Mouse (Mus musculus) liver, embryonic 13.5 days (tissue): ENCODE results near the gene Arhgap33. TPM values are rescaled to one million over a fixed set of nuclear protein-coding genes. Genes with fewer than 3 reads are reported as not detected.

Experiments
- ATAC-seq: fragments of 200-750 bp; cut with Nextera tagmentation; 2 replicates; pipeline ENCODE4 v1.8.0; 2017; ENCODE audit warnings: low read depth, mild to moderate bottlenecking, moderate number of reproducible peaks, moderate library complexity
- DNase-seq: peaks from one replicate; pipeline ENCODE4 v3.0.0; 2022
- H3K27ac ChIP-seq: fragments of 300-500 bp; sonication (generic); 2 replicates; pipeline ENCODE4 v1.5.1; 2015; ENCODE audit warnings: moderate library complexity, mild to moderate bottlenecking, inconsistent platforms
- H3K27me3 ChIP-seq: fragments of 300-500 bp; sonication (generic); 2 replicates; pipeline ENCODE4 v1.6.1; 2015; ENCODE audit warnings: mild to moderate bottlenecking, inconsistent platforms
- H3K36me3 ChIP-seq: fragments of 300-500 bp; sonication (generic); 2 replicates; pipeline ENCODE4 v1.6.1; 2015; ENCODE audit warnings: mild to moderate bottlenecking, inconsistent platforms
- H3K4me1 ChIP-seq: fragments of 300-500 bp; sonication (generic); replicated peaks from 2 replicates; pipeline ENCODE4 v1.6.1; 2015; ENCODE audit warnings: inconsistent platforms
- H3K4me2 ChIP-seq: fragments of 300-500 bp; sonication (generic); 2 replicates; pipeline ENCODE4 v1.6.1; 2015; ENCODE audit warnings: inconsistent platforms, mild to moderate bottlenecking, moderate library complexity
- H3K4me3 ChIP-seq: fragments of 300-500 bp; sonication (generic); replicated peaks from 2 replicates; pipeline ENCODE4 v1.5.1; 2015; ENCODE audit warnings: mild to moderate bottlenecking, inconsistent platforms
- H3K9ac ChIP-seq: fragments of 300-500 bp; sonication (generic); 2 replicates; pipeline ENCODE4 v1.6.1; 2015; ENCODE audit warnings: mild to moderate bottlenecking, inconsistent platforms
- H3K9me3 ChIP-seq: fragments of 300-500 bp; sonication (generic); replicated peaks from 2 replicates; pipeline ENCODE4 v1.6.1; 2016; ENCODE audit warnings: inconsistent platforms
- WGBS: fragments of 180-500 bp; shearing (Covaris S2); methylation state at CpG from one replicate; pipeline ENCODE4 v1.1.7; 2015; ENCODE audit not compliant: insufficient replicate concordance; 5-methylcytosine and 5-hydroxymethylcytosine counted together
- polyA plus RNA-seq: library from polyadenylated mRNA; unstranded; fragments of >200 nt; fragmentation: Nextera tagmentation; extraction: Ambion mirVana; gene quantifications from 2 replicates; pipeline ENCODE4 v1.2.1, GENCODE M21; 2015

Arhgap33 gene
- polyA plus RNA-seq, 1 experiment from 2014 or later, result 2.0 TPM

DNA sequence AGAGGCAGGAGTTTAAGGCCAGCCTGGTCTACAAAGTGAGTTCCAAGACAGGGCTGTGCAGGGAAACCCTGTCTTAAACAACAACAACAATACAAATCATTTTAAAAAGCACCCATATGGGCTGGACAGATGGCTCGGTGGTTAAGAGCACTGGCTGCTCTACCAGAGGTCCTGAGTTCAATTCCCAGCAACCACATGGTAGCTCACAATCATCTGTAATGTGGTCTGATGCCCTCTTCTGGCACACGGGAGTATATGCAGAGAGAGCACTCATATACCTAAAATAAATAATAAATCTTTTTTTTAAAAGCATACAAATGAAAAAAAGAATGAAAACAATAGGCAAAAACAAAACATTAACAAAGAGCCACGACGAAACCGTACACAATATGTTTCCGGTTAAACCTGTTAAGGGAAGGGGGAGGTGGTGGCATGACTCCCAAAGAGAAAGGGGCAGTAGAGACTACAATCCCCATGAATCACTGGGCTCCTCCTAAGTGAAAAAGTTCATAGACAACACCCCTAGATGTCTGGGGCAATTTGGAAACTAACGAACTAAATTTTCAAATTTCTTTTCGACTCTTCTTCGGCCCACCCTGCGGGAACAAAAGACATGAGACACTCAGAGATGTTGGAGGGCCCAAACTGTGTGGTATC, 16.7 kb upstream of the Arhgap33 start:
- WGBS, result under 1% methylated on average over 10 of the region's 10 CpGs
- H3K27me3 ChIP-seq, result no peaks in the 10 kb centered on the region
- ATAC-seq (peak; percentile 42), DNase-seq (no peak)
- H3K9me3 ChIP-seq, result no peaks in the 10 kb centered on the region
- H3K9ac ChIP-seq, result peak overlapping the region; percentile 78
- peaks cover 36% of the 10 kb centered on the region for H3K36me3 ChIP-seq
- H3K4me1 ChIP-seq, result peaks cover 31% of the 10 kb centered on the region
- peak overlapping the region; percentile 71 for H3K4me3 ChIP-seq
- H3K27ac ChIP-seq, result peak overlapping the region; percentile 92
- peak overlapping the region; percentile 92 for H3K4me2 ChIP-seq

GRCm38 (mm10) chr7:30550603-30551002, 15.7 kb upstream of the Arhgap33 start:
- WGBS, result 88% methylated on average over 1 of the region's 1 CpGs

DNA sequence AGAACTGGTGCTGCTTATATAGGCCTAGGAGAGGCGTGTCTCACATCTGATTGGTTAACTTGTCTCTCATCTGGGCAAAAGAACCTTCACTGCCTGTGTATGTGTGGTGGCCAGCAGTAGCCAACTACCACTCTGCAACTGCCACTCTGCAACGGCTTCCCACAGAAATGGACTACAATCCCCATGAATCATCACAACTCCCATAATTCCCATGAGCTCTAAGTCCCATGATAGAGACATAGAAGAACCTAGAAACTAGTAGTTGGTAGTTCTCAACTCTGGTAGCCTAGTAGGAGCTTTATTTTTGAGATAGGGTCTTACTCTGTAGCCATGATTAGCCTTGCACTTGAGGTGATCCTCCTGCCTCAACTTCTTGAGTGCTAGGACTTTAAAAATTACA, 15.0 kb upstream of the Arhgap33 start:
- H3K9me3 ChIP-seq, result no peaks in the 10 kb centered on the region
- DNase-seq (no peak), ATAC-seq (no peak)
- 66% methylated on average over 2 of the region's 2 CpGs for WGBS
- peaks cover 31% of the 10 kb centered on the region for H3K4me1 ChIP-seq
- peaks cover 30% of the 10 kb centered on the region for H3K36me3 ChIP-seq
- H3K4me2 ChIP-seq, result no peak overlapping the region
- H3K9ac ChIP-seq, result no peak overlapping the region
- no peaks in the 10 kb centered on the region for H3K27me3 ChIP-seq
- H3K27ac ChIP-seq, result no peak overlapping the region
- H3K4me3 ChIP-seq, result no peak overlapping the region

More at GRCm38 (mm10) chr7:30550603-30551002, 15.7 kb upstream of the Arhgap33 start:
- no peak overlapping the region for H3K4me2 ChIP-seq
- no peaks in the 10 kb centered on the region for H3K9me3 ChIP-seq
- no peak overlapping the region for H3K4me3 ChIP-seq
- no peak overlapping the region for H3K9ac ChIP-seq
- H3K27ac ChIP-seq, result no peak overlapping the region
- peaks cover 35% of the 10 kb centered on the region for H3K36me3 ChIP-seq
- DNase-seq, result no peak
- peaks cover 31% of the 10 kb centered on the region for H3K4me1 ChIP-seq
- no peaks in the 10 kb centered on the region for H3K27me3 ChIP-seq
- no peak for ATAC-seq

DNA sequence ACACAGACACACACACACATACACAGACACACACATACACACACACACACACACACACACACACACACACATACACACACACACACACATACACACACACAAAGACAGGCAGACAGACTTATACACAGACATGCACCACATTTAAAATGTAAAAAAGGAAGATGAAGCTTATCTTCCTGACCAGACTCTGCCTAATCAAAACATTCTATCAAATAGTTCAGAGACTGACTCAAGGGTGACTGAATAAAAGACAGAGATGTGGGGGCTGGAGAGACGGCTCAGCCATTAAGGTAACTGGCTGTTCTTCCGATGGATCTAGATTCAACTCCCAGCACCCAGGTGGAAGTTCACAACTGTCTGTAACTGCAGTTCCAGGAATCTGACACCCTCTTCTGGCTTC, 9.5 kb upstream of the Arhgap33 start:
- Histone ChIP-seq H3K27ac (no peak overlapping the region), H3K36me3 (peaks cover 45% of the 10 kb centered on the region), H3K4me2 (no peak overlapping the region), H3K9ac (no peak overlapping the region), H3K9me3 (no peaks in the 10 kb centered on the region), H3K4me1 (peaks cover 9% of the 10 kb centered on the region), H3K4me3 (no peak overlapping the region), H3K27me3 (no peaks in the 10 kb centered on the region)
- 46% methylated on average over 2 of the region's 2 CpGs for WGBS
- ATAC-seq (peak; percentile 39; the same call in 1 of the 2 replicates), DNase-seq (no peak)

- no peak overlapping the region for H3K9ac ChIP-seq
- no peak overlapping the region for H3K4me2 ChIP-seq
- no peaks in the 10 kb centered on the region for H3K27me3 ChIP-seq
- 79% methylated on average over 7 of the region's 7 CpGs for WGBS
- ATAC-seq (no peak), DNase-seq (no peak)
- H3K36me3 ChIP-seq, result peaks cover 28% of the 10 kb centered on the region
- no peak overlapping the region for H3K4me3 ChIP-seq
- no peaks in the 10 kb centered on the region for H3K9me3 ChIP-seq
- H3K27ac ChIP-seq, result no peak overlapping the region
- H3K4me1 ChIP-seq, result peaks cover 16% of the 10 kb centered on the region
Measured at GRCm38 (mm10) chr7:30540572-30540971, 5.7 kb upstream of the Arhgap33 start.

DNA sequence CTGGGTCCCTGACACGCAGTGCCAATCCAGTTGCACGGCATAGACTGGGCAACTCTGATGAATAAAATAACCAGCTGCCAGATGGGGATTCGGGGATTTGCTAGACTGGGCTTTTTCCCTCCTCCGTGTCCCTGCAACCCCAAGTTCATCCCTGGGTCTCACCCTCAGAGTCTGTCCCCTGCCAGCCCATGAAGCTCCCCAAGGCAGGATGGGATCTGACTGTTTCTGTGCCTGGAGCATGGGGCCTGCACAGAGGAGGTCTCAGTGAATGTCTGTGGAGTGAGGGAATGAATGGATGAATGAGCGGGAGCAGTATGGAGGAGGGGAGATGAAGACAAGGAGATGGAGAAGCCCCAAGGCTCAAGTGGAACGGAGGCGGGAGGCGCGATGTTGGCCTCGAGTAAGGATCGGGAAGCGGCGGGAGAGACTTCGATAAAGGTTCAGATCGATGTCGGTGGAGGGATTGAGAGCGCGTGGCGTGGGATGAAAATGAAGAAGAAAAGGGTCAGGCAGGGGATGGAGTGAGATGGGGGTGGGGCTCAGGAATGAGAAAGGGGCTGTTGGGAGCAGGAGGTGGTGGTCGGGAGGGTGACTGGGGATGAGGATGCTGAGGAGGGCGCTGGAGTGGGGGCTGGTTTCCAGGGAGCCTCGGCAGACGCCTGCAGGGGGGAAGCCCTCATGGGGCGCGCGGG, 773 bp downstream of the Arhgap33 start:
- H3K4me3 ChIP-seq, result peak overlapping the region; percentile 80
- H3K4me2 ChIP-seq, result peak overlapping the region; percentile 95
- ATAC-seq, result no peak
- H3K9me3 ChIP-seq, result no peaks in the 10 kb centered on the region
- H3K27me3 ChIP-seq, result no peaks in the 10 kb centered on the region
- DNase-seq, result no peak
- 17% methylated on average over 26 of the region's 26 CpGs for WGBS
- H3K36me3 ChIP-seq, result peaks cover 33% of the 10 kb centered on the region
- peak overlapping the region; percentile 71; the same call in 1 of the 2 replicates for H3K27ac ChIP-seq
- peaks cover 45% of the 10 kb centered on the region for H3K4me1 ChIP-seq
- H3K9ac ChIP-seq, result peak overlapping the region; percentile 81

GRCm38 (mm10) chr7:30532931-30533330, 1.9 kb downstream of the Arhgap33 start:
- Histone ChIP-seq H3K9me3 (no peaks in the 10 kb centered on the region), H3K4me3 (no peak overlapping the region), H3K4me2 (no peak overlapping the region), H3K4me1 (peaks cover 45% of the 10 kb centered on the region), H3K27ac (no peak overlapping the region), H3K36me3 (peaks cover 45% of the 10 kb centered on the region), H3K27me3 (no peaks in the 10 kb centered on the region), H3K9ac (no peak overlapping the region)
- WGBS, result 73% methylated on average over 8 of the region's 8 CpGs
- ATAC-seq (no peak), DNase-seq (no peak)

DNA sequence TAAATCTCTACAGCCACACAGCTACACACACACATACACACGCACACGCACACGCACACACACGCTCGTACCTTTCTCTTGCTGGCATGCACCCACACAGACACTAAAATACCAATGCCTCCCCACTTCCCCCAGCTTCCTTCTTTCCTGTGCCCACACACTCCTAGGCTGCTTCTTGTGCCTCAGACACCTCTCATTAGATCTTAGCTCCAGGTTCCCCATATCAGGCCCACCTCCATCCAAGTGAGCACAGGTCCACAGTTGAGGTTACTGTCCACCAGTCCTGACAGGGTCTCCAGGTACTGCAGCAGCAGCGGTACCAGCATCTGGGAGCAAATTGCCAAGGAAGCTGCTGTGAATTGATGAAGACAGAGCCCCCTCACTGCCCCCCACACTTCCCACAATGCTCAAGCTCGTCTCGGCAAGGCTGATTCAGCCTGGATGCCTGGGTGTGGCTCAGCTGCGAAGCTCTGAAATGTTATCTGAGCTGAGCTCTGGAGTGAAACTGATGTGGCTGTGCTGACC, 3.5 kb downstream of the Arhgap33 start:
- no peaks in the 10 kb centered on the region for H3K27me3 ChIP-seq
- H3K4me2 ChIP-seq, result no peak overlapping the region
- H3K4me1 ChIP-seq, result peaks cover 50% of the 10 kb centered on the region
- WGBS, result 68% methylated on average over 9 of the region's 9 CpGs
- no peak overlapping the region for H3K27ac ChIP-seq
- no peak overlapping the region for H3K4me3 ChIP-seq
- peaks cover 60% of the 10 kb centered on the region for H3K36me3 ChIP-seq
- H3K9ac ChIP-seq, result no peak overlapping the region
- H3K9me3 ChIP-seq, result no peaks in the 10 kb centered on the region
- ATAC-seq (no peak), DNase-seq (no peak)

DNA sequence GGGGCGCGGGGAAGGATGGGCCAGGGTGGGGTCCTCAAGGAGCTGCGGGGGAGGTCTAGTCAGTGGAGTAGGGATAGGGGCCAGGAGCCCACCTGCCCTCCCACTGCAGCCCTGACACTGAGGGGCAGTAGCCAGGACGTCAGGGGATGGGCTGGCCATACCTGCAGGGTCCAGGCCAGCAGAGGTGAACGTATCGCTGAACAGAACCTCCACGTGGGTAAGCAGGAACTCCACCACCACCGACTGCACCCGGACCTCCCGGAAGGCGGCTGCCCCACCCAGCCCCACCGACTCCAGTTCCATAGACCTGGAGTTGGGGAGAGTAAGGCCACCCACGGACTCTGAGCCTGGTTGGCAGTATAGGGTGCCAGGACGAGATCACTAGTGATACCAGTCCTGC, 7.9 kb downstream of the Arhgap33 start:
- H3K36me3 ChIP-seq, result peaks cover 74% of the 10 kb centered on the region
- 82% methylated on average over 14 of the region's 14 CpGs for WGBS
- no peaks in the 10 kb centered on the region for H3K27me3 ChIP-seq
- no peak overlapping the region for H3K9ac ChIP-seq
- H3K4me2 ChIP-seq, result no peak overlapping the region
- ATAC-seq, result no peak
- peaks cover 15% of the 10 kb centered on the region for H3K4me1 ChIP-seq
- DNase-seq, result no peak
- H3K4me3 ChIP-seq, result no peak overlapping the region
- no peak overlapping the region for H3K27ac ChIP-seq
- no peaks in the 10 kb centered on the region for H3K9me3 ChIP-seq

DNA sequence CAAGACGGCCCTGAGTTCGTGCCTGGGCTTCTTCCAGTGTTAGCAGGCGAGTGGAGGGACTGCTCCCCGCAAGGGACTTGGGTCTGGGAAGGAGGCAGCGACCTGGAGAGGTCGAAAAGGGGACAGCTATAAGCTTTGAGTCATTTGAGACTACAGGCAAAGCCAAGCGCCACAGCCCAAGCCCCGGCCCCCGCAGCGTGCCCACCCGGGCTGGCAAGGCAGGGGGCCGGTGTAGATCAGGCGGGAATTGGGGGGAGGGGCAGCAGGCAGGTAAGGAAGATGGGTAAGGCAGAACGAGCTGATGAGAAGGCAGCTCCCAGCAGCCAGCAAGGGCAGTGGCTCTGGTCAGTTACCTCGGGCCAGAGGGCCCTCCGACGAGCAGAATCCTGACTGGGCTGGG, 8.5 kb downstream of the Arhgap33 start:
- H3K27me3 ChIP-seq, result no peaks in the 10 kb centered on the region
- H3K4me1 ChIP-seq, result peaks cover 9% of the 10 kb centered on the region; the same call in 1 of the 2 replicates
- peaks cover 68% of the 10 kb centered on the region for H3K36me3 ChIP-seq
- 59% methylated on average over 17 of the region's 17 CpGs for WGBS
- ATAC-seq, result no peak
- no peak overlapping the region for H3K4me3 ChIP-seq
- H3K9me3 ChIP-seq, result no peaks in the 10 kb centered on the region
- DNase-seq, result no peak
- no peak overlapping the region for H3K4me2 ChIP-seq
- no peak overlapping the region for H3K9ac ChIP-seq
- no peak overlapping the region for H3K27ac ChIP-seq

- Histone ChIP-seq H3K27me3 (no peaks in the 10 kb centered on the region), H3K27ac (no peak overlapping the region), H3K36me3 (peaks cover 63% of the 10 kb centered on the region), H3K4me2 (no peak overlapping the region), H3K9ac (no peak overlapping the region), H3K9me3 (no peaks in the 10 kb centered on the region), H3K4me3 (no peak overlapping the region), H3K4me1 (0 out of 2 replicates have a peak, but pooled peaks cover 6% of the 10 kb centered on the region)
- ATAC-seq (no peak), DNase-seq (no peak)
- WGBS, result 46% methylated on average over 10 of the region's 10 CpGs
Measured at GRCm38 (mm10) chr7:30525954-30526353, 8.9 kb downstream of the Arhgap33 start.
